Mouse (Mus musculus): ENCODE measurements at regions not wholly inside any gene's neighbourhood (a gene's known extent, or its start where the extent isn't known, plus 50 kb on each side); places are given as distances from the start of the nearest gene placed in this dataset.

GRCm38 (mm10) chr3:117520461-117520860 is 54.2 kb upstream of the Plppr5 start:
- DNase-seq (ENCODE audit: low spot score in 2 of 2) = no peak

- no peak for DNase-seq (ENCODE audit: low spot score in 2 of 2)
Measured at GRCm38 (mm10) chr3:117508090-117508489, 66.5 kb upstream of the Plppr5 start.

GRCm38 (mm10) chr3:117506151-117506723 is 68.4 kb upstream of the Plppr5 start:
- DNase-seq (ENCODE audit: low spot score in 2 of 2) = no peak

- DNase-seq (ENCODE audit: low spot score in 2 of 2) = no peak
Measured at GRCm38 (mm10) chr3:117501107-117501506, 73.5 kb upstream of the Plppr5 start.

GRCm38 (mm10) chr3:117498138-117498897 is 76.3 kb upstream of the Plppr5 start:
- DNase-seq (ENCODE audit: low spot score in 2 of 2) = no peak

GRCm38 (mm10) chr3:117494118-117494517 is 80.5 kb upstream of the Plppr5 start:
- DNase-seq (ENCODE audit: low spot score in 2 of 2) = no peak

- DNase-seq (ENCODE audit: low spot score in 2 of 2) = no peak
Measured at GRCm38 (mm10) chr3:117487281-117488027, 87.2 kb upstream of the Plppr5 start.

- DNase-seq (ENCODE audit: low spot score in 2 of 2) = no peak
Measured at GRCm38 (mm10) chr3:117486351-117486750, 88.3 kb upstream of the Plppr5 start.

GRCm38 (mm10) chr3:117480131-117480530 is 94.5 kb upstream of the Plppr5 start:
- DNase-seq (ENCODE audit: low spot score in 2 of 2) = no peak

- no peak for DNase-seq (ENCODE audit: low spot score in 2 of 2)
Measured at GRCm38 (mm10) chr3:117459507-117459906, 98.8 kb upstream of the Plppr4 start.

- no peak for DNase-seq (ENCODE audit: low spot score in 2 of 2)
Measured at GRCm38 (mm10) chr3:117450559-117450958, 89.9 kb upstream of the Plppr4 start.

GRCm38 (mm10) chr3:117441887-117442286 is 81.2 kb upstream of the Plppr4 start:
- DNase-seq (ENCODE audit: low spot score in 2 of 2) = no peak

GRCm38 (mm10) chr3:117440294-117440693 is 79.6 kb upstream of the Plppr4 start:
- DNase-seq (ENCODE audit: low spot score in 2 of 2) = no peak

GRCm38 (mm10) chr3:117438473-117439114 is 77.9 kb upstream of the Plppr4 start:
- peak in 1 of 2 experiments; percentile 72 for DNase-seq (ENCODE audit: low spot score in 2 of 2)

GRCm38 (mm10) chr3:117424526-117424925 is 63.9 kb upstream of the Plppr4 start:
- no peak for DNase-seq (ENCODE audit: low spot score in 2 of 2)

GRCm38 (mm10) chr3:117412896-117413747 is 52.4 kb upstream of the Plppr4 start:
- no peak for DNase-seq (ENCODE audit: low spot score in 2 of 2)
